Mouse (Mus musculus) hindbrain, postnatal 0 days (tissue): ENCODE results near the gene Cnr2. TPM values are rescaled to one million over a fixed set of nuclear protein-coding genes. Genes with fewer than 3 reads are reported as not detected.

Experiments
- ATAC-seq: fragments of 200-750 bp; cut with Nextera tagmentation; 2 replicates; pipeline ENCODE4 v1.8.0; 2017; ENCODE audit warnings: mild to moderate bottlenecking, moderate TSS enrichment, moderate library complexity
- DNase-seq: peaks from one replicate; pipeline ENCODE4 v3.0.0-alpha.2; 2015; ENCODE audit warnings: low spot score
- H3K27ac ChIP-seq: fragments of 300-500 bp; sonication (generic); 2 replicates; pipeline ENCODE4 v1.5.1; 2014; ENCODE audit warnings: mild to moderate bottlenecking
- H3K27me3 ChIP-seq: fragments of 300-500 bp; sonication (generic); 2 replicates; pipeline ENCODE4 v1.6.1; 2014; ENCODE audit warnings: low read length, mixed read lengths; ENCODE audit not compliant: insufficient read depth
- H3K36me3 ChIP-seq: fragments of 300-500 bp; sonication (generic); 2 replicates; pipeline ENCODE4 v1.6.1; 2014; ENCODE audit warnings: low read length, mixed read lengths; ENCODE audit not compliant: insufficient read depth
- H3K4me1 ChIP-seq: fragments of 300-500 bp; sonication (generic); 2 replicates; pipeline ENCODE4 v1.6.1; 2014; ENCODE audit warnings: antibody characterized with exemption, low read length, mixed read lengths; ENCODE audit not compliant: insufficient read depth
- H3K4me2 ChIP-seq: fragments of 300-500 bp; sonication (generic); 2 replicates; pipeline ENCODE4 v1.6.1; 2014; ENCODE audit warnings: low read depth, mild to moderate bottlenecking, low read length, moderate library complexity, mixed read lengths
- H3K4me3 ChIP-seq: fragments of 300-500 bp; sonication (generic); 2 replicates; pipeline ENCODE4 v1.5.1; 2014; ENCODE audit warnings: low read length
- H3K9ac ChIP-seq: fragments of 300-500 bp; sonication (generic); replicated peaks from 2 replicates; pipeline ENCODE4 v1.6.1; 2014; ENCODE audit warnings: mild to moderate bottlenecking, low read length, moderate library complexity, mixed read lengths
- H3K9me3 ChIP-seq: fragments of 300-500 bp; sonication (generic); 2 replicates; pipeline ENCODE4 v1.6.1; 2016; ENCODE audit warnings: low read length, mixed read lengths
- CTCF ChIP-seq: IDR thresholded peaks from 2 replicates; pipeline ENCODE4 v1.5.1; 2016; ENCODE audit warnings: antibody characterized with exemption, control low read depth, low read depth
- WGBS: fragments of 180-500 bp; shearing (Covaris S2); extraction: QIAGEN DNeasy Blood & Tissue Kit; methylation state at CpG from one replicate; pipeline ENCODE4 v1.1.7; 2014; 5-methylcytosine and 5-hydroxymethylcytosine counted together
- polyA plus RNA-seq: library from polyadenylated mRNA; unstranded; fragments of >200 nt; fragmentation: Nextera tagmentation; extraction: Ambion mirVana; gene quantifications from 2 replicates; pipeline ENCODE4 v1.2.1, GENCODE M21; 2015
- total RNA-seq: library from RNA; depleted of rRNA; stranded (reverse); fragments of >200 nt; gene quantifications from 2 replicates; pipeline ENCODE4 v1.2.3, GENCODE M21; 2014; rRNA removed

The Cnr2 gene
- total RNA-seq = 0.04 and 0.58 TPM in 2 replicates
- polyA plus RNA-seq = 0.04 and 0.06 TPM in 2 replicates

GRCm38 (mm10) chr4:135895071-135895571 lies at the start of gene Cnr2:
TSS of gene Cnr2 (plus strand) at chr4:135895394.
- 59% methylated on average over 8 of the region's 8 CpGs for WGBS
- no peaks in the 10 kb centered on the region for H3K36me3 ChIP-seq
- no peak for TF ChIP-seq CTCF
- no peak within 1 kb of the TSS for H3K4me3 ChIP-seq
- ATAC-seq (no peak), DNase-seq (no peak)
- no peaks in the 10 kb centered on the region for H3K27me3 ChIP-seq
- no peak within 1 kb of the TSS for H3K4me2 ChIP-seq
- no peak within 1 kb of the TSS for H3K27ac ChIP-seq
- no peak within 1 kb of the TSS for H3K9ac ChIP-seq
- H3K9me3 ChIP-seq = no peaks in the 10 kb centered on the region
- no peaks in the 10 kb centered on the region for H3K4me1 ChIP-seq

- Histone ChIP-seq H3K27me3 (no peaks in the 10 kb centered on the region), H3K9ac (no peak overlapping the region), H3K4me2 (no peak overlapping the region), H3K4me3 (no peak overlapping the region), H3K27ac (no peak overlapping the region), H3K9me3 (no peaks in the 10 kb centered on the region), H3K4me1 (peaks cover 6% of the 10 kb centered on the region; the same call in 1 of the 2 replicates), H3K36me3 (no peaks in the 10 kb centered on the region)
- TF ChIP-seq CTCF = no peak
- WGBS = 39% methylated on average over 5 of the region's 5 CpGs
- DNase-seq (no peak), ATAC-seq (no peak)
These were observed 47.6 kb upstream of the Cnr2 start for GRCm38 (mm10) chr4:135847581-135847980.

- ATAC-seq = peak; percentile 90
- H3K4me1 ChIP-seq = peaks cover 12% of the 10 kb centered on the region
- no peak overlapping the region for H3K4me3 ChIP-seq
- DNase-seq = peak; percentile 88
- H3K27ac ChIP-seq = peak overlapping the region; percentile 76
- H3K27me3 ChIP-seq = no peaks in the 10 kb centered on the region
- WGBS = 15% methylated on average over 13 of the region's 13 CpGs
- no peaks in the 10 kb centered on the region for H3K36me3 ChIP-seq
- no peak for TF ChIP-seq CTCF
- peak overlapping the region; percentile 45 for H3K4me2 ChIP-seq
- peak overlapping the region; percentile 10; the same call in 1 of the 2 replicates for H3K9ac ChIP-seq
- H3K9me3 ChIP-seq = no peaks in the 10 kb centered on the region
These were observed 44.6 kb upstream of the Cnr2 start for GRCm38 (mm10) chr4:135850411-135851095.

- no peak overlapping the region for H3K4me2 ChIP-seq
- no peaks in the 10 kb centered on the region for H3K9me3 ChIP-seq
- no peaks in the 10 kb centered on the region for H3K27me3 ChIP-seq
- no peak for TF ChIP-seq CTCF
- DNase-seq = no peak
- no peak for ATAC-seq
- no peak overlapping the region for H3K9ac ChIP-seq
- WGBS = 90% methylated on average over 9 of the region's 9 CpGs
- peaks cover 12% of the 10 kb centered on the region for H3K4me1 ChIP-seq
- H3K4me3 ChIP-seq = no peak overlapping the region
- no peak overlapping the region for H3K27ac ChIP-seq
- no peaks in the 10 kb centered on the region for H3K36me3 ChIP-seq
These were observed 43.3 kb upstream of the Cnr2 start for GRCm38 (mm10) chr4:135851942-135852341.

GRCm38 (mm10) chr4:135853987-135854546 lies 41.1 kb upstream of the Cnr2 start:
- no peak overlapping the region for H3K4me3 ChIP-seq
- TF ChIP-seq CTCF = no peak
- no peak overlapping the region for H3K9ac ChIP-seq
- peaks cover 18% of the 10 kb centered on the region for H3K4me1 ChIP-seq
- WGBS = 76% methylated on average over 14 of the region's 14 CpGs
- H3K9me3 ChIP-seq = no peaks in the 10 kb centered on the region
- no peaks in the 10 kb centered on the region for H3K36me3 ChIP-seq
- no peak overlapping the region for H3K27ac ChIP-seq
- no peak overlapping the region for H3K4me2 ChIP-seq
- no peak for DNase-seq
- no peaks in the 10 kb centered on the region for H3K27me3 ChIP-seq
- no peak for ATAC-seq

- WGBS = 68% methylated on average over 11 of the region's 11 CpGs
- Histone ChIP-seq H3K9ac (peak overlapping the region; percentile 91; the same call in 1 of the 2 replicates), H3K27me3 (no peaks in the 10 kb centered on the region), H3K4me1 (peaks cover 18% of the 10 kb centered on the region), H3K9me3 (no peaks in the 10 kb centered on the region), H3K4me3 (peak overlapping the region; percentile 91; the same call in 1 of the 2 replicates), H3K4me2 (peak overlapping the region; percentile 87), H3K27ac (peak overlapping the region; percentile 99), H3K36me3 (no peaks in the 10 kb centered on the region)
- no peak for ATAC-seq
- TF ChIP-seq CTCF = no peak
- no peak for DNase-seq
These were observed 40.6 kb upstream of the Cnr2 start for GRCm38 (mm10) chr4:135854630-135855029.
